Mouse (Mus musculus): ENCODE data around the gene Slc25a39. TPM values are rescaled to one million over a fixed set of nuclear protein-coding genes. Genes with fewer than 3 reads are reported as not detected.

The Slc25a39 gene
- 240 and 247 TPM in 2 replicates for polyA plus RNA-seq (2015; fragmentation: Nextera tagmentation; extraction: Ambion mirVana)

DNA sequence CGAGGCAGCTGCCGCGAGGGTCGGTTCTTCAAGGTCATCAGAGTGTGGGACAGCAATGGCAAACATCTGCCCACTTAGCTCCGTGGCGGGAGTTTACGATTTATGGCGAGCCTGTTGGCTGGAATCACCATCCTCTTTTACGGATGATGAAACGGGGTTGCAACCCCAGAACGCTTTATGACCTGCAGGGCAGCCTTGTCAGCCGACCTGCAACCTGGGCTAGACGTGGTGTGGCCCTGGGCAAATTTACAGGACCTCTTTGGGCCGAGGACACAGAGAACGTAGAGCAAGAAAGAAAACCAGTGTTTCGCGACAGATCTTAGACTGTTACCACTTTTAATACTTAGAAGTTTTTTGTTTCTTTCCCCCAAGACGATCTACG is at the start of gene Slc25a39:
Gene Slc25a39 (minus strand): TSS at position 113 of the 382 bp plus-strand sequence.
- Histone ChIP-seq H3K27me3 (no peaks in the 10 kb centered on the region), H3K4me1 (peaks cover 47% of the 10 kb centered on the region), H3K36me3 (peaks cover 18% of the 10 kb centered on the region), H3K9me3 (no peaks in the 10 kb centered on the region), H3K9ac (peak within 1 kb of the TSS; percentile 87), H3K4me2 (peak within 1 kb of the TSS; percentile 82), H3K27ac (peak within 1 kb of the TSS; percentile 94), H3K4me3 (peak within 1 kb of the TSS; percentile 97)
- WGBS, result under 1% methylated on average over 19 of the region's 19 CpGs
- no peak for ATAC-seq (ENCODE audit: borderline replicate concordance, extremely low read depth, low FRiP score, low TSS enrichment)

DNA sequence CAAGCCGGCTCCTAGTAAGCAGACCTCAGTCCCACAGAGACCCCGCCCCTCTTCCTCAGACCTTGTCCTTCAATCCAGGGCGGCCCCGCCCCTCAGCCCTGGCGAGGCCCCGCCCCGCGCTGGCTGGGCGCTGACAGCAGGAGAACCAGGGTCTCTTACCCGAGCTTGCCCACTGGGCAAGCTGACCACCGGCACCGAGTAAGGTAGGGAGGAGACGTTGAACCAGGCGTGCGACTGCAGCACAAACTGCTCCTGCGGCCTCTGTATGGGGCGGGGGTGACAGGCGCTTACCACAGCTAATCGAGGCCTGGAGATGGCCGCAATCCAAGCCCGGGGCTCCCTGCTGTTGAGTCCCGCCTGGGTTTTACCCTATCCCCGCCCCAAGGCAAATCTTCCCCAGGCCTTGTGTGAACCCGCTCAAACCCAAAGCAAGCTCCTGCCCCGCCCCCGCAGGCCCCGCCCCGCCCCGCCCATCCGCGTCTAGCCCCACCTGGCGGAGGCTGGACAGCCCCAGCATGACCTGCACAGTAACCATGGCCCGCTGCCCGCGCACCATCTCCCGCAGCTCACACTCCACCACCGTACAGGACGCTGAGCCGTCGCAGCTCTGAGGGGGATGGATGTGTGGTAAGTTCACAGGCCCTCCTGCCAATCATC is 48.1 kb upstream of the Slc25a39 start:
- Histone ChIP-seq H3K36me3 (no peaks in the 10 kb centered on the region), H3K9me3 (no peaks in the 10 kb centered on the region), H3K4me2 (peak overlapping the region; percentile 94), H3K4me1 (peaks cover 28% of the 10 kb centered on the region), H3K27me3 (no peaks in the 10 kb centered on the region; the same call in 1 of the 2 replicates), H3K9ac (peak overlapping the region; percentile 56), H3K4me3 (peak overlapping the region; percentile 56), H3K27ac (peak overlapping the region; percentile 80)
- ATAC-seq (ENCODE audit: borderline replicate concordance, extremely low read depth, low FRiP score, low TSS enrichment), result peak; percentile 88
- whole genome bisulfite sequencing, result under 1% methylated on average over 40 of the region's 40 CpGs

DNA sequence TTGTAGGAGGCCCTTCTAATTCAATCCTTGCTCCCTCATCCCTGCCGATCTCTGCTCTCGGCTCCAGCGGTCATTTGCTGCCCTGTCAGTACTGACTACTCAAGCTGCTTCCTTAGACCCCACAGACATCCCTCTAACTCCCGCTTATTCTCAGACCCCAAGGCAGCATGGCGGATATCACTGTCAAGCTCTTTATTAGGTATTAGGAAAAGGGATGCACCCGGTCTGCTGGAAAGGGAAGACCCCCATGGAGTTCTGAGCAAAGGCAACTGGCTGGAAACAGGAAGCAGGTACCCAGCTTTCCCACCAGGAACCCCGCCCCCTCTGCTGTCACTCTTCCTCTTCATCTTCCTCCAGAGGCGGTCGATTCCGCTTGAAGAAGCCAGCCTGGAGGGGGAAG is 45.4 kb upstream of the Slc25a39 start:
- Histone ChIP-seq H3K4me3 (no peak overlapping the region), H3K4me1 (peaks cover 46% of the 10 kb centered on the region), H3K27me3 (no peaks in the 10 kb centered on the region; the same call in 1 of the 2 replicates), H3K9ac (no peak overlapping the region), H3K36me3 (no peaks in the 10 kb centered on the region), H3K9me3 (no peaks in the 10 kb centered on the region), H3K27ac (no peak overlapping the region), H3K4me2 (no peak overlapping the region; the same call in 1 of the 2 replicates)
- WGBS, result 14% methylated on average over 10 of the region's 10 CpGs
- ATAC-seq (ENCODE audit: borderline replicate concordance, extremely low read depth, low FRiP score, low TSS enrichment), result no peak

DNA sequence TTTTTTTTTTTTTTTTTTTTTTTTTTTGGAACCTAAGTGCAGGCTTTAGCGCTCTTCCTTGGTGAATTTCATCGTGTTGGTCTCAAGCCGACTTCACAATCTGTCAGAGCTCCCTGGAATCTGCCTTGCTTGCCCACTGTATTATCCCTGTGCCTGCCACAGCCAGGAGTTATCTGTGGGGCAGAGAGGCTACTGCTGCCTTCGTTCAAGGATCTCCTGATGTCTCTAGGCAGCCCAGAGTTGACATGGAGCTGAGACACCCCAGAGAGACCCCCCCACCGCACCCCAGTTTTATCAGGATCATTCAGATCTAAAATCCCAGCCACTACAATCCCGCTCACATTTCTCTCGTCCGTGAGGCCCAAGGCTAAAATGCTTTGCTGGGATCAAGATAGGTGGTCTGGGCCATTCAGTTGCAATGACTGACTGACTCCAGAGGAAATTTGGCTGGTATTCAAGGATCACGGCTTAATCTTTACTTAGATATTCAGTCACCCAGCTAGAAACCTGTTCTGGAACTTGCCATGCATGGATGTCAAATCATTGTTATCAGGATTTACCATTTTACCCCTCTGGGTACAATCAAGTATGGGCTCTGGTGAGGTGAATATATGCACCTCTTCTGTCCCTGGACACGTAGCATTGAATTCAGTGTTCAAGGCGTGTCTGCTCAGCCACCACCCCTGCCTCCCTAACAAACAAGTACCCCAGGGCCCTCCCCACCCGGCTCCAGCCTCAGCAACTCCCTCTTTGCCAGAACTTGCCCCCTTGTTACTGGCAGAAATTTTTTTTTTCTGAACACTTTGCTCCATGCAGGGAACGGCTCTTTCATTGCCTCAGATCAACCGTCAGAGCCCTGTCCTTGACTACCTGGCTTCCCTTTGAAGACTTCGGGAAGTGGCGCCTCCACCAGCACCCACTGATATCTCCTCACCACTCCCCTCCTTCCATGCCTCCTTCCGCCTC is 41.6 kb upstream of the Slc25a39 start:
- Histone ChIP-seq H3K4me3 (no peak overlapping the region), H3K27ac (no peak overlapping the region), H3K36me3 (no peaks in the 10 kb centered on the region), H3K27me3 (no peaks in the 10 kb centered on the region; the same call in 1 of the 2 replicates), H3K9ac (no peak overlapping the region), H3K9me3 (no peaks in the 10 kb centered on the region), H3K4me2 (no peak overlapping the region), H3K4me1 (peaks cover 58% of the 10 kb centered on the region)
- 36% methylated on average over 17 of the region's 17 CpGs for WGBS
- ATAC-seq (ENCODE audit: borderline replicate concordance, extremely low read depth, low FRiP score, low TSS enrichment), result no peak

DNA sequence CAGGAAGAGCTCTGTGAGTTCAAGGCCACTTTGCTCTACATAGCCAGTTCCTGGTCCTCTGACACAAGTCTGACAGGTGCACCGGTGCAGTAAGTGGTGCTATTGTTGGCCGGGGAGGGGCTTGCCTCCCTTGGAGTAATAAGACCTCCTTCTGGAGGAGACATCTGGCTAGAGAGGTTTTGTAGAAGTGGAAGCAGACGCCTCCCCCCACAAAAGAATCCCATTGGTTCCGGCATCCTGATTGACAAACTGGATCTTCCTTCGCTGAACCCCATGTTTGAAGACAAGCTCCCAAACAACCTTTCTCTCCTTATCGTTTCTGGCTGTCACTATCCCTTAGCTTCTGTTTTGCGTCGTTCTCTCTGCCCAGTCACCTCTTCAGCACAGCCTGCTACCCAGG is 40.6 kb upstream of the Slc25a39 start:
- ATAC-seq (ENCODE audit: borderline replicate concordance, extremely low read depth, low FRiP score, low TSS enrichment), result no peak
- Histone ChIP-seq H3K36me3 (no peaks in the 10 kb centered on the region), H3K4me3 (no peak overlapping the region), H3K4me1 (peaks cover 61% of the 10 kb centered on the region), H3K27me3 (no peaks in the 10 kb centered on the region; the same call in 1 of the 2 replicates), H3K9ac (no peak overlapping the region), H3K4me2 (no peak overlapping the region), H3K9me3 (no peaks in the 10 kb centered on the region), H3K27ac (no peak overlapping the region)
- 18% methylated on average over 8 of the region's 8 CpGs for WGBS

DNA sequence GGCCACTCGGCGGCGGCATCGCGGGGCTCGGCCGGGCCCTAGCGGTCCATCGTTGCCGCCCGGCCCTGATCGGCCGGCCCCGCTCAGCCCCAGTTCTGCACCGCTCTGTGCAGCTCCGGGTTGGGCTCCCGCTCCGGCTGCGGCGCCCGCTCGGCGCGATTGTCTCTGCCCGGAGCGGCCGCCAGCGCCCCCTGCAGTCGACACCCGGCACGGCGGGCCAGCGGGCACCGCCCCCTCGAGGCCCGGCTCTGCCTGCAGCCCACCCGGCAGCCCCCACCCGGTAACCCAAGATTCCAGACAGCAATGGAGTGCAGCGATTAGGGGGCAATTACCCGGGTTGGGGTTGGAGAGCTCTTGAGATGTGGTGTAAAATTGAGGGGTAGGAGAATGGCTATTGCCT is 39.8 kb upstream of the Slc25a39 start, which contains the start of gene Fam171a2:
Gene Fam171a2 (minus strand): TSS at position 186 of the 400 bp plus-strand sequence.
- peaks cover 4% of the 10 kb centered on the region for H3K36me3 ChIP-seq
- H3K4me2 ChIP-seq, result peak within 1 kb of the TSS; percentile 91
- H3K9me3 ChIP-seq, result no peaks in the 10 kb centered on the region
- no peaks in the 10 kb centered on the region; the same call in 1 of the 2 replicates for H3K27me3 ChIP-seq
- peak within 1 kb of the TSS; percentile 92 for H3K27ac ChIP-seq
- under 1% methylated on average over 40 of the region's 40 CpGs for WGBS
- peak within 1 kb of the TSS; percentile 96 for H3K4me3 ChIP-seq
- H3K4me1 ChIP-seq, result peaks cover 56% of the 10 kb centered on the region
- peak; percentile 63; the same call in 1 of the 2 replicates for ATAC-seq (ENCODE audit: borderline replicate concordance, extremely low read depth, low FRiP score, low TSS enrichment)
- H3K9ac ChIP-seq, result peak within 1 kb of the TSS; percentile 98

DNA sequence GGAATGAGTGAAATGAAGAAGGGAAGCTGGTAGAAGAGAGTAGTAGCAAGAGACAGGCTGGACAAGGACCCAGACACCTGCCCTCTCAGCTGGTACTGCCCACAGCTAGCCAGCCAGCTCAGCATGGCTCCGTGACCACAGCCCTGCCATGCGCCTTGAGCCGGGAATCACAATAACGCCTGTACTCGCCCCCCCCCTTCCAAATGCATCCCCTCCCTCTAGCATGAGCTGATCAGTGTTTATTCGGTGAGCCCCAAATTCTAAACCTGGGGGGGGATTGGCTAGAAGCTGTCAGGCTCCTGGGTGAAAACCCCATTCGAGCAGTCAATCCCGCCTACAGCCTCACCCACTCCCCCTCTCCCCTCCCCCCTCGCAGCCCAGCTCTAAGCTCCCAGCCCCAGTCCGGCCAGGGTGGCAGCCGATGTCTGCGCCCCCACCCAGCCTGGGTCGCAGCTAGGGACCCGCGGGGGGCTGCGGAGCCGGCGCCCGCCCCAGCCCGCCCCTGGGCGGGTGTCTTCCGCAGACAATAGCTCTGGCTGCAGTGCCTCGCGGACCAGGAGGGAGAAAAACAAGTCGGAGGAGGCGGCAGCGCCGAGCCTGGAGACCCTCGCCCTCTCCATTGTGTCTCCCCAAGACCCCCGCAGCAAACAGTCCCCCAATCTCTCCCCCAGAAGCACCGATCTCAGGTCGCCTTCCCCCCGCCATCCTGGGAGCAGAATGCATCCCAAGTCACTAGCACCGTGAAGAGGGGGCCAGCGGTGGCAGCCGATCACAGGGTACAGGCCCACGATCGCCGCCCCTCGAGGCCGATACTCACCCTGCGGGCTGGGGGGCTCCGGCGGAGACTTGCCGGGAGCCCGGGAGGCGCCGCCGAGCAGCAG is 39.1 kb upstream of the Slc25a39 start:
- under 1% methylated on average over 42 of the region's 49 CpGs for WGBS
- no peaks in the 10 kb centered on the region for H3K9me3 ChIP-seq
- peaks cover 9% of the 10 kb centered on the region for H3K36me3 ChIP-seq
- ATAC-seq (ENCODE audit: borderline replicate concordance, extremely low read depth, low FRiP score, low TSS enrichment), result peak; percentile 35
- peak overlapping the region; percentile 98 for H3K9ac ChIP-seq
- H3K4me2 ChIP-seq, result peak overlapping the region; percentile 91
- peak overlapping the region; percentile 96 for H3K4me3 ChIP-seq
- peaks cover 56% of the 10 kb centered on the region for H3K4me1 ChIP-seq
- no peaks in the 10 kb centered on the region; the same call in 1 of the 2 replicates for H3K27me3 ChIP-seq
- peak overlapping the region; percentile 92 for H3K27ac ChIP-seq

DNA sequence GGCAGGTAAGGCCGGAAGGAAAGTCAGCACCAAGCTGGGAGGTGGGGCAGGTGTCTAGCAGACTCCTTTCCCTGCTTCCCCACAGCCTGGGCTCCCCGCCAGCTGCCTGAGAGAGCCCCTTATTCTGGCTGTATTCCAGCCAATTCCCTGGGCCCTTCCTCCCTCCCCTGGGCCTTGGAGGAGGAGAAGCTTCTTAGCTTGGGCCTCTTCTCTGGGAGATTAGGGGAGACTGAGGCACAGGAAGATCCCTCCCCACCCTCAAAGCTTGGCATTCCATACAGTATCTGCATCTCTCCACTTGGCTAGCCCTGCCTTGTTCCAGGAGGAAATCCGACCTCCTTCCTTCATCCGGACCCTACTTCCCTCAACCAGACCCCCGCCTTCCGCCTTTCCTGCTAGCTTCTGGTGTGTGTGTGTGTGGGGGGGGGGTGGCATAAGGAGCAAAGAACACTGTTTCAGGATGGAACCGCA is 38.2 kb upstream of the Slc25a39 start:
- WGBS, result 15% methylated on average over 7 of the region's 7 CpGs
- Histone ChIP-seq H3K9ac (peak overlapping the region; percentile 98; the same call in 1 of the 2 replicates), H3K9me3 (no peaks in the 10 kb centered on the region), H3K4me1 (peaks cover 56% of the 10 kb centered on the region), H3K4me3 (peak overlapping the region; percentile 96), H3K27ac (peak overlapping the region; percentile 92), H3K36me3 (peaks cover 17% of the 10 kb centered on the region), H3K4me2 (peak overlapping the region; percentile 91), H3K27me3 (no peaks in the 10 kb centered on the region; the same call in 1 of the 2 replicates)
- peak; percentile 45 for ATAC-seq (ENCODE audit: borderline replicate concordance, extremely low read depth, low FRiP score, low TSS enrichment)

DNA sequence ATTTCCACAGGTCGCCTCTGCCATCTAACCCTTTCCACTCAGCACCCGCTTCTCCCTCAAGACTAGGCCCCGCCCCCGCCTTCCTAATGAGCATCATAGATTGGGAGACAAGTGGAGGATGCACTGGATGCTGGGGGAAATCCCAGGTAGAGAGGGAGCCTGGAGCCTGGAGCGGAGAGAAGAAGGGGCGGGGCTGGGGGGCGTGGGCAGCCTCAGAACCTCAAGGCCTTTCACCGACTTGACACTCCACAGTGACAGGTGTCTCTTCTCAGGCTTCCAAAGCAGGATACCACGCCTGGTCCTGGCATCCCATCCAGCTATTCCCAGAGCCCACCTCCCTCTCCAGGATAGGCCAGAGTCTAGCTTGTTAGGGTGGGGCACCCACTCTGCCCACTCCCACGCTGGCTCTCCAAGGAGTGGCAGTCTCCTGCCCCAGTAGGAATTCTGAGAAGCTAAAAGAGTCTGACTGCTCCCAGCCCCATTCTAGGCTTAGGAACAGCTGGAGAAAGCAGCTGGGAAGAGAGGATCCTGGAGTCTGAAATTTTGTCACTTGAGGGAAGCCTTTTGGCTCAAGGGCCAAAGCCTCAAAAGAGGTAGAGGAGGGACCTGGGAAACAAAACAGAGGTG is 37.6 kb upstream of the Slc25a39 start:
- Histone ChIP-seq H3K9me3 (no peaks in the 10 kb centered on the region), H3K4me1 (peaks cover 56% of the 10 kb centered on the region), H3K9ac (0 out of 2 replicates have a peak overlapping the region, but pooled peaks have one; percentile 17), H3K27ac (peak overlapping the region; percentile 92), H3K36me3 (peaks cover 20% of the 10 kb centered on the region), H3K27me3 (no peaks in the 10 kb centered on the region; the same call in 1 of the 2 replicates), H3K4me2 (peak overlapping the region; percentile 91), H3K4me3 (peak overlapping the region; percentile 96)
- peak; percentile 20; the same call in 1 of the 2 replicates for ATAC-seq (ENCODE audit: borderline replicate concordance, extremely low read depth, low FRiP score, low TSS enrichment)
- 16% methylated on average over 10 of the region's 10 CpGs for WGBS

DNA sequence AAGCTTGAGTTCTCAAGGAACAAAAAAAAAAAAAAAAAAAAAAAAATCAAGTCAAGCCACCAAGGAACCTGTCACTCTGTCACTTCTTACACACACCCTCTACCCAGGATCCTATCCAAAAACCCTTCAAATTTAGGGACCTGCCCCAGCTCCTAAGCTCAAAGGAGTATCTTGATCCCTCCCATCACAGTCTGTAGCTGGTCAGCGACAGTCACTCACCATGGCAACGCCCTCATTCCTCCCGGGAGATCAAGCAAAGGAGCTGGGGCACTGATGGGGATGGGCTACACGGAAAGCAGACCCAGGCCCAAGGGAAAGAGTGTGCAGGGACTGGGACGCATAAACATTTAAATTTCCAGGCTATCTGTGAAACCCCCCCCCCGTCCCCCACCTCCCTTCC is 37.0 kb upstream of the Slc25a39 start:
- Histone ChIP-seq H3K36me3 (peaks cover 26% of the 10 kb centered on the region), H3K4me1 (peaks cover 53% of the 10 kb centered on the region), H3K9me3 (no peaks in the 10 kb centered on the region), H3K4me2 (peak overlapping the region; percentile 91), H3K27ac (peak overlapping the region; percentile 92; the same call in 1 of the 2 replicates), H3K9ac (no peak overlapping the region), H3K27me3 (peaks cover under 1% of the 10 kb centered on the region; the same call in 1 of the 2 replicates), H3K4me3 (no peak overlapping the region)
- 13% methylated on average over 6 of the region's 6 CpGs for WGBS
- no peak for ATAC-seq (ENCODE audit: borderline replicate concordance, extremely low read depth, low FRiP score, low TSS enrichment)
